ENCODE assay signal across 21 mouse cellular contexts in genomic region chr3:95498229-95498628, GRCm38 (mm10). TPM values are rescaled to one million over a fixed set of nuclear protein-coding genes. Genes with fewer than 3 reads are reported as not detected.
DNase-seq lines count a peak whose midpoint lies in the region; ATAC-seq lines count a peak whose summit lies in the region.
"Had no signal": no experiment of that assay in that cellular context is flagged by ENCODE, and none has a peak within 500 bp of the region (broad histone marks: within the 10 kb centered on the region; RNA-seq: fewer than 3 reads in every experiment).

No protein-coding gene starts in this region.

- no peak for DNase-seq in neural tube, embryonic 11.5 days (ENCODE audit: low spot score)
- peak; percentile 6 for DNase-seq in heart, adult 8-10 months (ENCODE audit: low spot score)
- DNase-seq in layer of hippocampus, postnatal 10 days (ENCODE audit: low spot score in 2 of 2) = no peak
- no peak for DNase-seq in cerebellum, adult 9-11 months
- DNase-seq in thymus, postnatal 0 days (ENCODE audit: low spot score) = no peak
- DNase-seq: cerebellum, postnatal 10 days; embryo, embryonic 11 days; forebrain, postnatal 0 days; kidney, adult 2 months; kidney, postnatal 36 days; layer of hippocampus, adult 9-11 months; liver; liver, postnatal 0 days; lung, postnatal 36 days; right cerebral cortex, postnatal 4 days; thymus, adult 18-20 months had no signal

- no peaks in the 10 kb centered on the region for H3K4me1 ChIP-seq in neural tube, embryonic 11.5 days (ENCODE audit: control insufficient read depth, insufficient read depth, low read length)
- H3K4me1 ChIP-seq in neural tube, embryonic 15.5 days = no peaks in the 10 kb centered on the region
- peaks cover 6% of the 10 kb centered on the region for H3K4me1 ChIP-seq in heart, embryonic 16.5 days (ENCODE audit: control insufficient read depth, insufficient read depth, low read length)

- no peaks in the 10 kb centered on the region for H3K9me3 ChIP-seq in neural tube, embryonic 11.5 days (ENCODE audit: control insufficient read depth, low read length)
- H3K9me3 ChIP-seq in neural tube, embryonic 15.5 days (replicated peaks) = no peaks in the 10 kb centered on the region
- H3K9me3 ChIP-seq in heart, embryonic 16.5 days (replicated peaks; ENCODE audit: control insufficient read depth, low read length) = no peaks in the 10 kb centered on the region
- H3K9me3 ChIP-seq: hindbrain, embryonic 10.5 days; neural tube, embryonic 13.5 days had no signal

- ATAC-seq in neural tube, embryonic 11.5 days (ENCODE audit: insufficient read depth, low FRiP score, low TSS enrichment) = no peak
- no peak for ATAC-seq in neural tube, embryonic 15.5 days (ENCODE audit: low FRiP score)
- ATAC-seq in heart, embryonic 16.5 days (replicated peaks; ENCODE audit: extremely low read depth, insufficient read depth, low FRiP score) = peak; percentile 74; the same call in 1 of the 2 replicates
- ATAC-seq: forebrain, postnatal 0 days; liver, postnatal 0 days had no signal

- H3K9ac ChIP-seq in neural tube, embryonic 11.5 days (ENCODE audit: low read length) = no peak overlapping the region
- no peak overlapping the region for H3K9ac ChIP-seq in neural tube, embryonic 15.5 days (replicated peaks)
- H3K9ac ChIP-seq in heart, embryonic 16.5 days (ENCODE audit: low read length) = no peak overlapping the region
- H3K9ac ChIP-seq: forebrain, postnatal 0 days; liver, postnatal 0 days; neural tube, embryonic 13.5 days had no signal

- H3K36me3 ChIP-seq in neural tube, embryonic 11.5 days (ENCODE audit: control insufficient read depth, insufficient read depth, low read length) = peaks cover 3% of the 10 kb centered on the region; the same call in 1 of the 2 replicates
- H3K36me3 ChIP-seq in neural tube, embryonic 15.5 days = peaks cover 30% of the 10 kb centered on the region
- H3K36me3 ChIP-seq in heart, embryonic 16.5 days (ENCODE audit: control insufficient read depth, insufficient read depth) = peaks cover 26% of the 10 kb centered on the region

- no peaks in the 10 kb centered on the region for H3K27me3 ChIP-seq in neural tube, embryonic 11.5 days (ENCODE audit: control insufficient read depth, insufficient read depth, low read length)
- H3K27me3 ChIP-seq in neural tube, embryonic 15.5 days (replicated peaks) = no peaks in the 10 kb centered on the region
- H3K27me3 ChIP-seq in heart, embryonic 16.5 days (ENCODE audit: control insufficient read depth, insufficient read depth, low read length) = no peaks in the 10 kb centered on the region
- H3K27me3 ChIP-seq: neural tube, embryonic 13.5 days had no signal

- no peak overlapping the region for H3K4me2 ChIP-seq in neural tube, embryonic 11.5 days (ENCODE audit: low read depth)
- H3K4me2 ChIP-seq in neural tube, embryonic 15.5 days = no peak overlapping the region
- no peak overlapping the region for H3K4me2 ChIP-seq in heart, embryonic 16.5 days (ENCODE audit: low read depth, low read length)
- H3K4me2 ChIP-seq: midbrain, embryonic 11.5 days; neural tube, embryonic 13.5 days had no signal

- 92% methylated on average over 2 of the region's 2 CpGs for WGBS in neural tube, embryonic 11.5 days
- WGBS in neural tube, embryonic 15.5 days = 94% methylated on average over 2 of the region's 2 CpGs
- WGBS in heart, embryonic 16.5 days = 43% methylated on average over 2 of the region's 2 CpGs

- no peak overlapping the region for H3K4me3 ChIP-seq in neural tube, embryonic 11.5 days (ENCODE audit: low read depth, low read length)
- no peak overlapping the region for H3K4me3 ChIP-seq in neural tube, embryonic 15.5 days (replicated peaks)
- H3K4me3 ChIP-seq in heart, embryonic 16.5 days (ENCODE audit: low read length) = no peak overlapping the region
- H3K4me3 ChIP-seq: hindbrain, embryonic 10.5 days; neural tube, embryonic 13.5 days had no signal

- 0 out of 2 replicates have a peak overlapping the region, but pooled peaks have one; percentile 14 for H3K27ac ChIP-seq in neural tube, embryonic 11.5 days (ENCODE audit: low read depth, low read length)
- no peak overlapping the region for H3K27ac ChIP-seq in neural tube, embryonic 15.5 days (replicated peaks)
- peak overlapping the region; percentile 75 for H3K27ac ChIP-seq in heart, embryonic 16.5 days (ENCODE audit: low read length)
- H3K27ac ChIP-seq: hindbrain, embryonic 10.5 days; neural tube, embryonic 13.5 days had no signal

RNA-seq across cellular contexts. Expression of gene Ctsk, which starts 0.8 kb away (rescaled TPM):
- polyA plus RNA-seq in neural tube, embryonic 11.5 days (2014; fragmentation: Nextera tagmentation; extraction: Ambion mirVana) = 7.3 and 8.4 TPM in 2 replicates
- 10.7 and 12.0 TPM in 2 replicates for polyA plus RNA-seq in neural tube, embryonic 15.5 days (2015; fragmentation: Nextera tagmentation; extraction: Ambion mirVana)
- total RNA-seq in heart, adult 8-10 months (2022) = 1 to 10 TPM; 5.3 to 7.9 (median 6.6) TPM
- 17.4 and 18.4 TPM in 2 replicates for polyA plus RNA-seq in heart, embryonic 16.5 days (2015; fragmentation: Nextera tagmentation; extraction: Ambion mirVana)
- total RNA-seq in layer of hippocampus, postnatal 10 days (2021) = 10 to 100 TPM; 10.0 to 10.3 TPM
- polyA plus RNA-seq in thymus, postnatal 0 days (2015; fragmentation: Nextera tagmentation; extraction: Ambion mirVana) = 4.4 and 4.5 TPM in 2 replicates

RNA-seq across cellular contexts. Expression of gene Ctss, which starts 28.4 kb away (rescaled TPM):
- polyA plus RNA-seq in neural tube, embryonic 11.5 days (2014; fragmentation: Nextera tagmentation; extraction: Ambion mirVana) = 8.3 and 8.8 TPM in 2 replicates
- 22.4 and 25.4 TPM in 2 replicates for polyA plus RNA-seq in neural tube, embryonic 15.5 days (2015; fragmentation: Nextera tagmentation; extraction: Ambion mirVana)
- total RNA-seq in heart, adult 8-10 months (2022) = 10 to 100 TPM in 2 of 4 experiments, 1 to 10 TPM in 2; 7.8 to 17.5 (median 10.0) TPM
- 18.8 and 22.8 TPM in 2 replicates for polyA plus RNA-seq in heart, embryonic 16.5 days (2015; fragmentation: Nextera tagmentation; extraction: Ambion mirVana)
- total RNA-seq in layer of hippocampus, postnatal 10 days (2021) = 10 to 100 TPM; 19.6 to 24.0 TPM
- polyA plus RNA-seq in thymus, postnatal 0 days (2015; fragmentation: Nextera tagmentation; extraction: Ambion mirVana) = 78.1 and 79.8 TPM in 2 replicates
